Mouse (Mus musculus) liver, embryonic 14.5 days (tissue): ENCODE data around the gene Numb.

ENCODE experiments used
- CTCF ChIP-seq: IDR thresholded peaks from 2 replicates; pipeline ENCODE4 v1.5.1; 2016; ENCODE audit warnings: antibody characterized with exemption, low read depth, control low read depth
- EP300 ChIP-seq: IDR thresholded peaks from 2 replicates; pipeline ENCODE4 v1.6.1; 2016; ENCODE audit warnings: antibody characterized with exemption, low read depth

DNA sequence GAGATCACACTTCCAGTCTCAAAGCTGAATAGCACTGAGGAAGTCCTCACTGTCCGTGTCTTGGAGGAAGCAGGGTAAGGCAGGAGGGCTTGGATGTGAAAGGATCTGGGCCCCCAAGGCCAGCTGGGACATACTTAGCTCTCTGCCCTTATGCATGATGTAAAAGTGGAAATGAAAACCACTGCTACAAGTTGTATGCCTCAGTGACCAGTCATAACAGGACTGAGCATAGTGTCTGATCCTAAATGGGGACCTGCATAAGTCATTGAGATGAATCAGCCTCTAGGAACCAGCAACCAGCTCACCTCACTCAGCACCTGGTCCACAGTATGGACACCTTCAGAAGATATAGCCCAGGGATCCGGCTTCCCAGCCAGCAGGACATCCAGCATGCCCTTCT, 46.6 kb downstream of the Numb start:
- no peak for TF ChIP-seq CTCF
- TF ChIP-seq EP300, result no peak
